Mouse (Mus musculus): ENCODE results near the gene Pyroxd2. TPM values are rescaled to one million over a fixed set of nuclear protein-coding genes. Genes with fewer than 3 reads are reported as not detected.

The Pyroxd2 gene
- polyA plus RNA-seq, 1 experiment from 2014 or later, result 4.3 TPM

DNA sequence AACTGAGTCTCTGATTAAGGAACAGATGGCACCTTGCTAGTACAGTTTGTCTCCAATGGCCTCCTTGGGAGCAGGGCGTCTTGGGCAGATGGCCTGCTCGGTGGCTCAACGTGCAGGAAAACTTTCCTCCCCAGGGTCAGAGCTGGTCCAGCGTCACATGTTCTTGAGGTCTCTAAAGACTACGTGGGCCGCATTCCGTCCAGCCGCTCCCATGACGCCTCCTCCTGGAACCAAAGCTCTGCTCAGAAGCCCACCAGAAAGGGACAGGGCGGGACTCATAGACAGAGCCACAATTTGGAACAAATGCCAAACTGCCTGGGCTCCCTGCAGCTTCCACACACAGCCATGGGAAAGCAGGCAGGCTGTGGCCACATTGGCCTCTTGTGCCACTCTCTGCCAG, 25.8 kb downstream of the Pyroxd2 start:
- ATAC-seq, result no peak
- Histone ChIP-seq H3K4me3 (ENCODE audit: low read depth, low read length) (no peak overlapping the region), H3K9me3 (ENCODE audit: low read length) (no peaks in the 10 kb centered on the region), H3K9ac (replicated peaks; ENCODE audit: low read depth) (no peak overlapping the region), H3K4me2 (replicated peaks; ENCODE audit: low read depth, low read length) (no peak overlapping the region), H3K27ac (ENCODE audit: low read length) (no peak overlapping the region), H3K36me3 (ENCODE audit: insufficient read depth, low read length) (no peaks in the 10 kb centered on the region), H3K27me3 (replicated peaks; ENCODE audit: insufficient read depth, low read length) (no peaks in the 10 kb centered on the region), H3K4me1 (ENCODE audit: insufficient read depth, low read depth, low read length) (no peaks in the 10 kb centered on the region)
- no peak for DNase-seq (ENCODE audit: low spot score)
- WGBS, result 91% methylated on average over 10 of the region's 10 CpGs
- TF ChIP-seq EP300 (IDR thresholded peaks at IDR 0.05) (no peak), CTCF (IDR thresholded peaks at IDR 0.05) (no peak)

DNA sequence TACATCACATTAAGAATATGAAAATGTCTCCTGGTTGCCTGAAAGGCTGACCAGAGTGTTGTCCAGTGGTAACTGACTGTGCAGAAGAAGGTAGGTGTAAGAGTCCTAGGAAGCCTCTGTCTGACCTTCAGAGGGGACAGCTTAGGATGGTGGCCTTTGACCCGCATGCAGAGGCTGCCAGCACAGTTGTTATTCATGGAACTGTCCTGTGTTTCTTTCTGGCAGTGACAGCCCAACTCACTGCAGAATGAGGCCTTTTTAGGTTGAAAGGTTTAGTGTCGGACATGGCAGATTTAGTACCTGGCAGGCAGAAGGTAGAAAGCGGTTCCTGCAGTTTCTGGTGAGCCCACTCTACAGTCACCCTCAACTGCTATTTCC, 26.6 kb downstream of the Pyroxd2 start:
- 85% methylated on average over 3 of the region's 3 CpGs for WGBS

DNA sequence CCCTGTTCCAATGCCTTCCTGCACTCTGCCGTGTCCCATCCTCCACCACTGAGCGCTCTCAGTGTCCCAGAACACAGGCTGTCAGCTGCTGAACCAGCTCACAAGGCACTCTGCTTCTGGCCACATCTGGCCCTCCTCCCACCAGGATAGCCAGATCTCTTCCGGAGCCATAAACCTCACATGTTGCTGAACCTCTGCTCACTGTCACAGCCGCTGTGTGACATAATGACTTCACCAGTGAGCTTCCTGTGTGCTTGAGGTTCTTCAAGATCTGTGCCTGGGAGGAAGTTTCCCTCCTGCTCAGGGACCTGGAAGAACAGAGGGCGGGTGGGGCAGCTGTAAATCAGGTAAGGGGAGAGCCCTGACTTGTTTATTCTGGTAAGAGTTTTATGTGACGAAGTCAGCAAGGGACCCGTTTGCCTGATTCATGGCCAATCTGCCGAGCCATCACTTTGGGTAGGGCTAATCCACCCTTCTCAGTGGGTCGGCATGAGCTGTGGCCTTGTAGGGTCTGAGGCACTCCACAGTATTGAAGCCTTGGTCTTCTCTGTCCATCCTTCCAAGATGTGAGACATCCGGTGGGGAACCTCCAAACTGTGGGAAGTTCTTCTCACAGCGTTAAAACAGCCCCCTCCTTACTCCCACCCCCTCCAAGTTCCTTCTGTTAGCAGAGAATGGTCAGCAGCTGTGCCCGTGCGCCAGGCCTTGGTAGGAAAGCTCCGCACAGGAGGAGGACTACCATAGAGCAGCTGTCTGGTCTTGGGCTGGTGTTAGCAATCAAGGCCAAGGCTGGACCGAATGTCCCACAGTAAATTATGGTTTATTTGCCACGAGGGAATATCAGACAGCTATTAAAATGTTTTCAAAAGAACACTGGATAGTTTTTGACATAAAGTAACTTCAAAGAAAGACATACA, 27.3 kb downstream of the Pyroxd2 start:
- Histone ChIP-seq H3K27me3 (replicated peaks; ENCODE audit: insufficient read depth, low read length) (no peaks in the 10 kb centered on the region), H3K9me3 (ENCODE audit: low read length) (no peaks in the 10 kb centered on the region), H3K4me3 (ENCODE audit: low read depth, low read length) (no peak overlapping the region), H3K4me2 (replicated peaks; ENCODE audit: low read depth, low read length) (no peak overlapping the region), H3K4me1 (ENCODE audit: insufficient read depth, low read depth, low read length) (no peaks in the 10 kb centered on the region), H3K36me3 (ENCODE audit: insufficient read depth, low read length) (no peaks in the 10 kb centered on the region), H3K9ac (replicated peaks; ENCODE audit: low read depth) (no peak overlapping the region), H3K27ac (ENCODE audit: low read length) (no peak overlapping the region)
- DNase-seq (ENCODE audit: low spot score) (peak; percentile 33), ATAC-seq (0 out of 2 replicates have a peak, but pooled peaks have one; percentile 35)
- WGBS, result 48% methylated on average over 16 of the region's 16 CpGs
- TF ChIP-seq EP300 (IDR thresholded peaks at IDR 0.05) (no peak), CTCF (IDR thresholded peaks at IDR 0.05) (no peak)

More for the DNA sequence above, 26.6 kb downstream of the Pyroxd2 start:
- no peak overlapping the region for H3K27ac ChIP-seq (ENCODE audit: low read length)
- no peak for ATAC-seq
- H3K4me1 ChIP-seq (ENCODE audit: insufficient read depth, low read depth, low read length), result no peaks in the 10 kb centered on the region
- H3K36me3 ChIP-seq (ENCODE audit: insufficient read depth, low read length), result no peaks in the 10 kb centered on the region
- no peak overlapping the region for H3K4me3 ChIP-seq (ENCODE audit: low read depth, low read length)
- no peak overlapping the region for H3K4me2 ChIP-seq (replicated peaks; ENCODE audit: low read depth, low read length)
- H3K27me3 ChIP-seq (replicated peaks; ENCODE audit: insufficient read depth, low read length), result no peaks in the 10 kb centered on the region
- H3K9me3 ChIP-seq (ENCODE audit: low read length), result no peaks in the 10 kb centered on the region
- H3K9ac ChIP-seq (replicated peaks; ENCODE audit: low read depth), result no peak overlapping the region
- DNase-seq (ENCODE audit: low spot score), result no peak
- no peak for TF ChIP-seq EP300 (IDR thresholded peaks at IDR 0.05)
- TF ChIP-seq CTCF (IDR thresholded peaks at IDR 0.05), result no peak

DNA sequence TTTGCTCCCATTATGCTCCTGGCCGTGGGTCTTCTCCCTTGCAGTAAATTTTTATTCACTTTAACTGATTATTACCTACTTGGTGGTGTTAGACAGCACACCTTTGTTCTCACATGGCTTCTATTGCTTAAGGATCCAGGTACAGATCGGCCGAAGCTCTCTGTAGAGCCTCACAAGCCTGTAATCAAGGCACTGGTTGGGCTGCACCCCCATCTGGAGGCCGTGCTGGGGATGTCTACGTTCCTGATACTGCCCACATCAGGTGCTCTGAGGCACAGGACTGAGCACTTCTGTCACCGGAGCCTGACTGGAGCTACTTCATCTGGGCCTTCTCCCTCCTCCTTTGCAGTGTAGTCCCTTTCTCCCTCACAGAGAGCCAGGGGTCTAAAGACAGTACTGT, 29.3 kb downstream of the Pyroxd2 start:
- Histone ChIP-seq H3K4me3 (ENCODE audit: low read depth, low read length) (no peak overlapping the region), H3K9ac (replicated peaks; ENCODE audit: low read depth) (no peak overlapping the region), H3K36me3 (ENCODE audit: insufficient read depth, low read length) (no peaks in the 10 kb centered on the region), H3K27ac (ENCODE audit: low read length) (no peak overlapping the region), H3K4me2 (replicated peaks; ENCODE audit: low read depth, low read length) (no peak overlapping the region), H3K4me1 (ENCODE audit: insufficient read depth, low read depth, low read length) (no peaks in the 10 kb centered on the region), H3K9me3 (ENCODE audit: low read length) (no peaks in the 10 kb centered on the region), H3K27me3 (replicated peaks; ENCODE audit: insufficient read depth, low read length) (no peaks in the 10 kb centered on the region)
- 62% methylated on average over 6 of the region's 6 CpGs for WGBS
- no peak for DNase-seq (ENCODE audit: low spot score)
- TF ChIP-seq EP300 (IDR thresholded peaks at IDR 0.05) (no peak), CTCF (IDR thresholded peaks at IDR 0.05) (0 out of 2 replicates have a peak, but pooled peaks have one; percentile 8)
- ATAC-seq, result no peak

DNA sequence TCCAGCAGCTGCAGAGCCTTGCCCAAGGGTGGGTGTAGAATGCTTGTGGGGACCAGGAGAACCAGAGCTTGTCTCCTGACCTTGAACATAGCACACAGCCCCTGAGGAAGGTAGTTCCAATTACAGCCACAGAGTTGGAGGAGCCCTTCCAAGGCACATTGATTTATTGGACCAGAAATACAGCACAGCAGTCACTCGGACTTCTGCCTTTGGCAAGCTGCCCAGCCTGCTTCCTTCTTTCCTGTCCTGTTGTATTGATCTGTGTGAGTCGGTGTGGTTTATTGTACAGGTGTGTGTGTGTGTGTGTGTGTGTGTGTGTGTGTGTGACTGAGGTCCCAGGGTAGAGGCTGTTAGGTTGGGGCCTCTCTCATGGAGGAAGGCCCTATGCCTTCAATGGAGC, 30.1 kb downstream of the Pyroxd2 start:
- ATAC-seq (no peak), DNase-seq (ENCODE audit: low spot score) (no peak)
- no peaks in the 10 kb centered on the region for H3K4me1 ChIP-seq (ENCODE audit: insufficient read depth, low read depth, low read length)
- H3K9me3 ChIP-seq (ENCODE audit: low read length), result no peaks in the 10 kb centered on the region
- no peak overlapping the region for H3K4me3 ChIP-seq (ENCODE audit: low read depth, low read length)
- H3K4me2 ChIP-seq (replicated peaks; ENCODE audit: low read depth, low read length), result no peak overlapping the region
- no peaks in the 10 kb centered on the region for H3K27me3 ChIP-seq (replicated peaks; ENCODE audit: insufficient read depth, low read length)
- TF ChIP-seq EP300 (IDR thresholded peaks at IDR 0.05) (no peak), CTCF (IDR thresholded peaks at IDR 0.05) (no peak)
- no peaks in the 10 kb centered on the region for H3K36me3 ChIP-seq (ENCODE audit: insufficient read depth, low read length)
- WGBS, result 21% methylated on average over 2 of the region's 2 CpGs
- H3K9ac ChIP-seq (replicated peaks; ENCODE audit: low read depth), result no peak overlapping the region
- H3K27ac ChIP-seq (ENCODE audit: low read length), result no peak overlapping the region

DNA sequence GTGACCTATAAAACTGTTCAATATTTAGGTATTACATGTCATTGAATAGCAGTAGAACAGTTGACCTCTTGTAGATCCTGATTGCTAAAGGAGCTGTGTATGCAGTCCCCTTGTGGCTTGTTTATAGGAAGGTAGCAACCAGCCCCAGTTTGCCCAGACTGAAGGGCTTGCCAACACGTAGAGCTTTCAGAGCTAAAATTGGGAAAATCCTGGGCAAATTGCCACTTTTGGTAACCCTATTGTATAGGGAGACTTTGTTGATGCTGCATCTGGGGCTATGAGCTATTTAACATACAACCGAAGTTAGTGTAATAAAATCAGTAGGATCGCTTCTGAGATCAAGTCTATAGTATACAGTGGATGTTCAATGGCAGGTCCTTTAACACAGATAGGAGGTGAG, 34.5 kb downstream of the Pyroxd2 start:
- no peak overlapping the region for H3K27ac ChIP-seq (ENCODE audit: low read length)
- 74% methylated on average over 3 of the region's 3 CpGs for WGBS
- no peaks in the 10 kb centered on the region for H3K9me3 ChIP-seq (ENCODE audit: low read length)
- H3K9ac ChIP-seq (replicated peaks; ENCODE audit: low read depth), result no peak overlapping the region
- no peaks in the 10 kb centered on the region for H3K27me3 ChIP-seq (replicated peaks; ENCODE audit: insufficient read depth, low read length)
- DNase-seq (ENCODE audit: low spot score) (no peak), ATAC-seq (no peak)
- no peak for TF ChIP-seq CTCF (IDR thresholded peaks at IDR 0.05)
- TF ChIP-seq EP300 (IDR thresholded peaks at IDR 0.05), result no peak
- H3K4me1 ChIP-seq (ENCODE audit: insufficient read depth, low read depth, low read length), result no peaks in the 10 kb centered on the region
- no peak overlapping the region for H3K4me2 ChIP-seq (replicated peaks; ENCODE audit: low read depth, low read length)
- H3K36me3 ChIP-seq (ENCODE audit: insufficient read depth, low read length), result no peaks in the 10 kb centered on the region
- no peak overlapping the region for H3K4me3 ChIP-seq (ENCODE audit: low read depth, low read length)

Data from lung, postnatal 0 days (tissue).